Mouse (Mus musculus): ENCODE data around the gene Mon1b.

The Mon1b gene

DNA sequence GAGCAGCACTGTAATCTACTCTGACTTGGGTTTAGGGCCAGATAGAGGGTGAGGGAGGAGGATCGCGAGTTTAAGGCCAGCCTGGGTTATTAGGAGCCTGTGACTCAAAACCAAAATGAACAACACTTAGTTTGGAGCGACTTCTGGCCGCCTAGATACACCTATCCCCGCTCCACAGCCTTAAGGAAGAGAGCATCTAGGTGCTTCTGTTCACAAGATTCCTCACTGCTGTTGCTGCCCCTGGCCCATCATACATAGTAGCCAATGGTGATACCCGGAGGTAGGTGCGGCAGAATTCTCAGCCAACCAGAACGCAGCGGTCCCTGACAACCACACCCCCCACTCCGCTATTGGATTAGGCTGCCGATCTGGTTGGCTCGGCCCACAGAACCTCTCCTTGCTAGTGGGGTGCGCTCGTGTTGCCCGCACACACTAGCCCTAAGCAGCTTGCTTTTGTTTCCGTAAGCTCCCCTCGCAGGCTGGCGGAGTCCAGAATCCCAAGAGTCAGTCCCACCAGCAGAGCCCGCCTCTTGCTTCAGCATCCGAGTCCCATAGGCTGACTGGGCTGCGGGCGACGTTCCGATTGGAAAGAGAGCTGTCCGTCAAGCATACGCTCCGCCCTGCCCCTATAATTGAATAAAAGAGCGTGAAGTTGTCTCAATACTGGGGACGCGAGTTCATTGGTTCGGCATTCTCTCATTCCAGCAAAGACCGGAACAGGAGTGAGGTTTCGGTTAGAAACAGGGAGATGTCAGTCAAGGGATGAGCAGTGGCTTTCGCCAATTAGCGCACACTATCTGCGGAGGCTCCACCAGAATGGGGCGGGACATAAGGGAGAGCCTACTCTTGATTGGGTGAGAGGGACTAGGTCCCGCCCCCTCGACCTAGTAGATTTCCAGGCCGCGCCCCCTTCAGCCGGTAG lies at the start of gene Mon1b:
Gene Mon1b, plus strand, starts transcription at position 918 of the 922 bp plus-strand sequence.
- peak; percentile 96 to 98 for DNase-seq (ENCODE audit: low spot score in 2 of 2)

- DNase-seq (ENCODE audit: low spot score in 2 of 2), result no peak
Measured at GRCm38 (mm10) chr8:113598401-113598800, 37.0 kb upstream of the Mon1b start.

DNA sequence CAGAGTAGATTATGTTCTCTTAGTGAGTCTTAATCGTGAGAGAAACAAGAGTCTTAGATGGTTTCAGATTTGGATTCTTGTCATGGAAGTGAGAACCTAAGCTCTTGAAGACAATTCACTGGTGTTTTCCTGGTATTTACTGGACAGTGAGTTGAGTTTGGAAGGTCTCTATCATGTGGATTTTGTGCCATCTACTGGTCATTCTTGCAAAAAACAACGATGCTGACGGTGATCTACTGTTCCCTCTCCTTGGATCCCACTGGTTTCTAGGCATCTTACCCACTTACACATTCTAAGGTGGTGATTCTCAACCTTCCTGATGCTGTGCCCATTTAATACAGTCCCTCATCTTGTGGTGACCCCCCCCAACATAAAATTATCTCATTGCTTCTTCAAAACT lies 2.8 kb upstream of the Mon1b start:
- no peak for DNase-seq (ENCODE audit: low spot score in 2 of 2)

GRCm38 (mm10) chr8:113634161-113634560 lies 1.2 kb upstream of the Mon1b start:
- DNase-seq (ENCODE audit: low spot score in 2 of 2), result no peak

GRCm38 (mm10) chr8:113635592-113636279 lies 349 bp downstream of the Mon1b start:
- peak in 1 of 2 experiments; percentile 30 for DNase-seq (ENCODE audit: low spot score in 2 of 2)

- no peak for DNase-seq (ENCODE audit: low spot score in 2 of 2)
Measured at GRCm38 (mm10) chr8:113636280-113636628, 867 bp downstream of the Mon1b start.

- no peak for DNase-seq (ENCODE audit: low spot score in 2 of 2)
Measured at GRCm38 (mm10) chr8:113640357-113640756, 5.0 kb downstream of the Mon1b start.

DNA sequence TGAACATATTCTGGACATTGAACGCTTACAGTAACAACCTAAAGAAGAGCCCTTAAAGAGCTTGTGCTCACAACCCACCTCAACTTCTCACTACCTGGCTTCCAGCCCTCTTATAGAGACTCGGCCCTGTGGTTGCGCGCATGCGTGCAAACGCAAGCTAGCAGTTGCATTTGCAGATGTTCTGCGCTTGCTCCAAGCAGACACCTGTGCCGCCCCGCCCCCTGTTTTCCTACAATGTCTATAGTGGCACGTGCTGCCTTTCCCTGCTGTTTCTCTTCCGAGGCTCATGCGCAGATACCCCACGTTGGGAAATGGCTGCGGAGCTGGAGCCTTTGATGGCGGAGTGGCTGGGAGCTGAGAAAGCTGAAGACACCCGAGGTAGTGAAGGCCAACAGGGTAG lies 7.5 kb downstream of the Mon1b start, which contains the start of gene Syce1l:
Gene Syce1l, plus strand, starts transcription at position 288 of the 400 bp plus-strand sequence.
- no peak for DNase-seq (ENCODE audit: low spot score in 2 of 2)

DNA sequence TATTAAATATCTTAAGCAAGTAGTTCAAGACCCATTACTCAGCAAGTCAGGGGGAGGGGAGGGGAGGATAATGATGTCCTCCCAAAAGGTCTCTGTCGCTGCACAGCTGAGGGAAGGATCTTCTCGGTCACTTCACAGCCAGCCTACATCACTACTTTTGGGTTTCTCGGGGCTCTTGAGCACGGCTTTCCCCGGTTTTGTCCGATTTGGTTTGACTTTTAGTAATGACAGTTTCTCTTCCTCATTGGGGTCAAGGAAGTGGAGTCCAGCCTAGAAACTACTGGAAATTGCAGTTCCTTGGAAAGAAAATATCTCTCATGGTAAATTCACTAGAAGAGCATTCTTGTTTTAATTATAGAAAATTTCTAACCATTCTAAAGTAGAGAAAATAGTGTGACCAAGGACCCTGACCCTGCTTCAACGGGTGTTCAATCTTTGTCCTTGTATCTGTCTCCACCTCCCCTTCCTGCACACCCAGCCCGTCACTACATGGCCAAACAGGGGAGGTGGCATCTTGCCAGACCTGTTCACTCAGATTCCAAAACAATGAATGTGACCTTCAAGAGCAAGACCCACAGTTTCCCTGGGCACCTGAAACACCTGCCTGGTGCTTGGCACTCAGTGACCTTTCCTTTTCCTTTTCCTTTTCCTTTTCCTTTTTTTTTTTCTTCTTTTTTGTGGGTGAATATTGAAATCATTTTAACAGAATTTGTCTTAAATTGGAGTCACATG lies 8.3 kb downstream of the Mon1b start:
- DNase-seq (ENCODE audit: low spot score in 2 of 2), result no peak

GRCm38 (mm10) chr8:113645220-113645619 lies 9.8 kb downstream of the Mon1b start:
- peak in 1 of 2 experiments; percentile 57 for DNase-seq (ENCODE audit: low spot score in 2 of 2)

GRCm38 (mm10) chr8:113652450-113652849 lies 17.1 kb downstream of the Mon1b start:
- no peak for DNase-seq (ENCODE audit: low spot score in 2 of 2)

DNA sequence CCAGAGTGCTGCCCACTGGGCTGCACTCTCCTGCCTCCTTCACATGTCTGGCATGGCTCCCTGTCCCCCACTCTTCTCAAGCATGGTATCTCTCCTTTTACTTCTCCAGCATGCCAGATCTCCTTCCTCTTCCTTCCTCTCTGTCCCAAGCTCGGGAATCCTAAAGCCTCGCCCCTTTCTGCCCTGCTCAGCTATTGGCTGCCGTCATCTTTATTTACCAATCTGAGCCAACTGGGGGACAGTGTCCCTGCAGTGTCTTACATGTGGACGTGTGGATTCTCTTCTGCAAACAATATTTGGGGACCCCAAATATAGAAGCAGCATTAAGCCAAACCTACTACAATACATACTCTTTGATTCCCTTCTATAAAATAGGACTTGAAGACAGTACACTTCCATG lies 17.8 kb downstream of the Mon1b start:
- DNase-seq (ENCODE audit: low spot score in 2 of 2), result no peak

DNA sequence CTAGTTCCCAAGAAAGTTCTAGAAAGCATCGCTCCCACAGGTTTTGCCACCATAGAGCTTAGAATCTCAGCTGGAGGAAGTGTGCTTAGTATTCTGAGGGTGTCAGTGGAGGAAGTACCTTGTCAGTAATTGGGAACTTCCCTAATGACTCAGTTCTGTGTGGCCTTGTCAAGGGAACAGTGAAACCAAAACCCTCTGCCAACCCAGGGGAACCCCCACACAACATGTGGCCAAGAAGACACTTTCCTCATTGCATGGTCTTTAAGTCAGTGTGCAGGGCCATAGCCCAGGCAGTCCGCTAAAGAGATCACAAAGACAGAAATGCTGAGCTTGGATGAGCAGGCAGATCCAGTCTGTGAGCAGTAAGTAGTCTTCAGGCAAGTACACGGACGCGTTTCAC lies 20.8 kb downstream of the Mon1b start:
- DNase-seq (ENCODE audit: low spot score in 2 of 2), result no peak

DNA sequence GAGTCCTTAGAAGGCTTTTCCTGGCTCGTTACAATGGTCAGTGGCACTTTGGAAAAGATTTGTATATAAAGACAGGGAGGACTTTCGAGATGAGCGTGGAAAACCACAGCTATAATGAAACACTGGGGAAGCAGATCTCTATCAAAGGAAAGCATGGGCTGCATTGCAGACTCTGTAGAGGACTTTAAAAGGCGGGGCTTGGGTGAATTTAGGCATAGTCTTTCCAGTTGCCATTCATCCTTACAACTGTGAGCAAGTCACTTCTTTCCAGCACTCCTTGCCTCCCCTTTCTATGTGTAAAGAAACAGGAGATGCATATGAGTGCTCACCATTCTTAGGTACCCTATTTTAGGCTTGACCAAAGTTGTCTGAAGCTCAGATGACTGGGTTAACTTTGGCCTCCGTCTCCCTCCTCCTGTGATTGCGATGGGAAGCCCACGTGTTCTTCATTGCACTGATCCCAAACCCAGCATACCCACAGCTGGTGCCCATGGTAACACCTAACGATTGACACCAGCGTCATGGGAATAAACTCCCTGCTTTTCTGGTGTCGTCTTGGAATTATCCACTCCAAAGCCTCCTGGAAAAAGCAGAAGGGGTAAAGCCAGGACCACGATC lies 21.4 kb downstream of the Mon1b start:
- no peak for DNase-seq (ENCODE audit: low spot score in 2 of 2)

DNA sequence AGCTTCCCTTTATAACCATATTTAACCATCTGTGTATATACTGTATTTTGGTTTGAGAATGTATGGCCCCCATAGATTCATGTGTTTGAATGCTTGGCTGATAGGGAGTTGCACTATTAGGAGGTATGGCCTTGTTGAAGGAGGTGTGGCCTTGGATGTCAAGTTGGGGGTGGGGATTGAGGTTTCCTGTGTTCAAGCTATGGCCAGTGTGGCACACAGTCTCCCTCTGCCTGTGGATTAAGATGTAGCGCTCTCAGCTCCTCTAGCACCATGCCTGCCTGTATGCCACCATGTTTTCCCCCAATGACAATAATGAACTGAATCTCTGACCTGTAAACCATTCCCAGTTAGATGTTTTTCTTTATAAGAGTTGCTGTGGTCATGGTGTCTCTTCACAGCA lies 24.7 kb downstream of the Mon1b start:
- DNase-seq (ENCODE audit: low spot score in 2 of 2), result no peak

DNA sequence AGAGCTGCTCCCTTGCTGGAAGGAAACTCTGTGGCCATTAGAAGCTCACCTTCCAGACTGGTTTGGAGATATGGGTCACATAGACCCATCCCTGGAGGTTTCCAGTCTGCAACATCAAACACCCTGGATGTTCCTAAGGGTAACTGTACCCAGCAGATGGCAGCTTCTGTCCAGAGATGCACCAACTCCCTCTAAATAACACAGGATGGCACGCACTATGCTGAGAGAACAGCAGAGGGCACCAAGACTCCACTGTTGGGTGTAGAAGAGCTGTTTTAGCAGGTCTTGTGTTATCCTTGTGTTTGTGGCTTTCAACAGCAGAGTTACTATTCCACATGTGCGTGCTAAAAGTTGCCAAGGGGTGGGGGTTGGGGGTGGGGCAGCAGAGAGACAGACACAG lies 29.2 kb downstream of the Mon1b start:
- DNase-seq (ENCODE audit: low spot score in 2 of 2), result peak; percentile 48 to 74

DNA sequence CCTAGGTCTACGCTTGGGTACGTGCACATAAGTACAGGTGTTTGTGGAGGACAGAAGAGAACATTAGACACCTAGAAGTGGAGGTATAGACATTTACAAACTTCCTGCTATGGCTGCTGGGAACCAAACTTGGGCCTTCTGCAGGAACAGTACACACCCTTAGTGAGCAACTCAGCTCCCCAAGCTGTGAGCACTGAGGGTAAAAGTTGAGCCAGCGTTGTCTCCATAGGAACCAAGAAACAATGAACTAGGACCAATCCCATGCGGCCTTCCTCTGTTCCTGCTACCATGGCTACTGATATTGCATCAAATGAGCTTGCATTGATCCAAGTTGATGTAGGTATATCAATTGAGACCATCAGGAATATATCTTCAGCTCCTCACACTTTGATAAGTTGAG lies 29.6 kb downstream of the Mon1b start:
- DNase-seq (ENCODE audit: low spot score in 2 of 2), result no peak

DNA sequence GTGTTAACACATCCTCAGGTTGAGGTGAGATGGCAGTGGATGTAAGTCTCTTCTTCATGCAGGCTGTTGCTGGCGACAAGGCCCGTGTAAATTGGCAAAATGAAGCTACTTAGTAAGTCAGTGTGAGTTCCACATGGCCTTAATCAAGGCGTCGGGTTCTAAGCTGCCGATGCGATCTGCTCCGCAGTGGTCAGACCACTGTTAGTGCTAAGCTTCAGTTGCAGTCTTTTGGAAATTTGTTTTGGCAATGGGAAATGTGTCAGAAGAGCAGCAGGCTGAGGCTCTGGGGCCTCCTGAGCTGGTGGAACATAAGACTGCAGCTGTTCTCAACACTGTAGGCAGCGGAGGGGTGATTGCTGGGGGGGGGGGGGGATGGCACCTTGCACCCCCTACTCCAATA lies 30.6 kb downstream of the Mon1b start:
- no peak for DNase-seq (ENCODE audit: low spot score in 2 of 2)

DNA sequence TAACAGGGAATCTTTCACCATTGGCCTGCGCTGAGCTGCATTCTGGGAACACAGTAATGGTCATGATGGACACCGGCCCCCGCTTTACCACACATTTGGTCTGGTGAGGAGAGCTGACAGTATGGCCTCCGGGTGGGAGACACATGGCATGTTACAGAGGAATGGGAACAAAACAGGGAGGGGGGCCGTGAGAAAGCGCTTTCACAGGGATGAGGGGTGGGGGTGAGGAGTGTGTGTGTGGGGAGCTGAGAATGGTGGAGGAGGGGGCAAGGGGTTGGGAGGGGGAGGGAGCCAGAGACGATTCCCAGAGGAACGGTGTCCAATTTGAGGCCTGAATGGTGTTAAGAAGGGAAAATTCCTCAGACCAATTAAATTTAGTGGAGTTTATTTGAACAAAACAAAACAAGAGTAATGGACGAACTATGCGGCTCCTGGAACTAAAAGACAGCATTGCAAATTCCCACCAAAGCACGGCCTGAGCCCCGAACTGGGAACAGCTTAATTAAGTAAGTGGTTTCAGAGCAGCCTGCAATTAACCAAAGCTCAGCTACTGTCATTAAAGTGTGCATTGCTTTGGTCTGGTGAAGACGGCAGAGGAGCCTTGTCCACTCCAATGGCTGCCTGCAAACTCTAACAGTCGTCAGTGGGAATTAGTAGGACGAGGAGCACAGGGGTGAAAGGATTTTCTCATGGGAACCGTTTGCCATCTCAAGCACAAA lies 31.5 kb downstream of the Mon1b start:
- no peak for DNase-seq (ENCODE audit: low spot score in 2 of 2)

DNA sequence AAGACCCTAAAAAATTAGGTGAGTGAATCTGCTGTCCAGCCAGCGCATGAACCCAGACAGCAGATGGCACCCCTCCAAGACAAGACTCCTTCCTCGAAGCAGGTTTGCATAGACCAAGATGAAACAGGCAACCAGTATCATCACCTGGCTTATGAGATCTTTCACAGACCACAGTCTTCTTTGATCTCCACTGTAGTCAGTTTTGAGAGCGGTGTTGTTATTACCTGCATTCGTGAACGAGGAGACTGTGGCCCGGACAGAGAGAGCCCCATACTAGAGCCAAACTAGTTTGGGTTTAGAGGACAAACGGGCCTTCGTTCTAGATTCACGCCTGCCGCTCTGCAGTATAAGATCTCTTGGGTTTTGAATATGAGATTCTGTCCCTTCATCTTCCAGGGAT lies 34.5 kb downstream of the Mon1b start:
- no peak for DNase-seq (ENCODE audit: low spot score in 2 of 2)

- no peak for DNase-seq (ENCODE audit: low spot score in 2 of 2)
Measured at GRCm38 (mm10) chr8:113672599-113673255, 37.3 kb downstream of the Mon1b start.

All from spleen, postnatal 4 days (tissue).